Mouse (Mus musculus) mesoderm, embryonic 11.5 days (tissue): ENCODE data around the gene Atp11a.

Experiments
- DNase-seq: peaks from one replicate; pipeline ENCODE4 v3.0.0-alpha.2; 2012; ENCODE audit warnings: low read depth, low spot score

The Atp11a gene

DNA sequence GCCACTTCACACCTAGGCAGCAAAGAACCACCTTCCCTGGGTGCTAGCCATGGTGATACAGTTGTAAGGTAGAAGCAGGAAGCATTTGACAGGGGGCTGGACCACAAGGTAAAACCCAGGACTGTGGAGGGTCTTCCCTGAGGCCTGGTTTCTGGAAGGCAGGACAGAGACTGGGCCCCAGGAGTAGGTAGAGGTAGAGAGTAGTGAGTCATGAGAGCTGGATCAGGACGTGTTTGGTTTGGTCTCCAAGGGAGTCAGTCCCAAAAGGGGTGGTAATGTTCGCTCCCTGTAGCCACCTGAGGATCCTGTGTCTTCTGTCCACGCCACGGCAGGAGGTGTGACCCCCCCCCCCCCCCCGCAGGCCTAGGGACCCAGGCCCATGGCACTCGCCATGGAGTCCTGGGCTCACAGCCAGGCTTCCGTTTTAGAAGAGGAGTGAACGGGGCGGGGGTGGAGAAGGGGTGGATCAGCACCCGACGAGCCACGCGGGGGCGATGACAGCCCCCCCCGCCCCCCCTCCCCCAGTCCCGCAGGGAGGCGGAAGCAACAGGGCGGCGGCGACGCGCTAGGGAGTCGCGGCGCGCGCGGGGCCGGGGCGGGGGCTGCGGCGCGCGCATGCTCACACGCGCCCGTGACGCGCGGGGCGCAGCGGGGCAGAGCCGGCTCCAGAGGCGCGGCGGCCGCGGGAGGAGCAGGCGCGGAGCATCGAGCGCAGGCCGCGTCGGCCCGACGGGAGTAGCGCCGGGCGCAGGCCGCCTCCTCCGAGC is at the start of gene Atp11a:
Gene Atp11a (plus strand): TSS at position 624 of the 767 bp plus-strand sequence.
- peak; percentile 64 for DNase-seq

DNA sequence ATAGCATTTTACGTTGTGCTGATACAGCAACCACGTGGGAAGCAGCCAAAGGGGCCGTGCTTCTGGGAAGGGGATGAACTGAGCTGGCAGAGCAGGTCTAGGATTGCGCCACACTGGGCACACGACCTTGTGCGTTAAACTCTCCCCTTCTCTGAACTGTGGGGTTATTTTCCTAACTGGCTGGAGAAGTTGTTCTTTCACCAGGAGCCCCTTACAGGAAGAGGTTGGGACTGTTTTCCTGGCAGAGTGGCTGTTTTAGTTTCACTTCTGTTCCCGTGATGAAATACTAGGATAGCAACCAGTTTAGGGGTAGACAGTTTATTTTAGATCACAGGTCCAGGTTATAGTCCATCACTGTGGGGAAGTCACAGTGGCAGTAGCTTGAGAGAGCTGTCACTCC is 45.2 kb upstream of the Atp11a start:
- no peak for DNase-seq

DNA sequence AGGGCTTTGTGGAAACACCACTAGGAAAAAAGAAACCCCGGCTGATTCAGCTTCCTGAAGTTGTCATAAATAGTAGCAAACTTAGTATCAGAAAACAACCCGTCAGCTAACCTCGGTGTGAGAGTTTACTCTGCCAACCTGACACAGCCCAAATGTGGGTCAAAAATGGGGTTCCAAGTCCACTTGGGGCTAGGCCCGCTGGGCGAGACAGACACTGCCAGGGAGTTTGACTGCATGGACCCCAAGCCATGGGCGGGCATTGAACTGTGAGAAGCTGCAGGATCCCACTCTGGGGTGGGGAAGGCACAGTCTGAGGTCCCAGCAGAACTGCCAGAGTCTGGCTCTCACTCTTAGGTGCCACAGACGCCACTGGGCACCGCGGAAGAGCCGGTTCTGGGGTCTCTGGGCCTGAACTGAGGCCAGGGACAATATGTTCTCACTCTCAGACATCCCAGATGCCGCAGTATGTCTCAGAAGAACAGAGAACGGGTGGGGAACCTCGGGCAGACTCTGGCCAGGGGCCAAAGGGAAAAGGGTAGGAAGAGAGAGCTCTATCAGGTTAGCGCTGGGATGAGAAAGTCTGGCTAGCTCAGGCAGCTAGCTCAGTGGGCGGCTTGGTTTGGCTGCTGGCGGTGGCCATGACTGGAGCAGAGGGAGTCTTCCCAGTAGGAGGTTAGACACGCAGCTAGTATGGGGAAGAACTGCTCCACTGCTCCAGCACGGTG is 40.8 kb upstream of the Atp11a start:
- no peak for DNase-seq

DNA sequence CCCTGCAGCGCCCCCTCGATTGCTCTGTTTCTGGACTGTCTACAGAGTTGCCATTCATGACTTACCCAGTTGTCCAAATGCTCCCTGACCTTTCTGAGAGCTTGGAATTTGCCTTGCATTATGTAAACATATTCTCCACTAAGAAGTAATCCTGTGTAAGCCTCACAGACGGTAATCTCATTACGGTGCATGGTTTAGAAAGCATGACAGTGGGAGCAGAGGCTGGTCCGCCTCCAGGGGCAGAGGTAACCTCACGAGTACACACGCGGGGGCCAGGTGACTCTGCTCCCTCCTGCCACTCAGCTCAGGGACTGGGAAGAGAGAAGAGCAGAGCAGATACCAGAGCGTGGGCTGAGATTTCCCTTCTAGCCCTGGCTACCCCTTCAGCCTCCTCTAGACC is 37.7 kb upstream of the Atp11a start:
- DNase-seq: no peak

DNA sequence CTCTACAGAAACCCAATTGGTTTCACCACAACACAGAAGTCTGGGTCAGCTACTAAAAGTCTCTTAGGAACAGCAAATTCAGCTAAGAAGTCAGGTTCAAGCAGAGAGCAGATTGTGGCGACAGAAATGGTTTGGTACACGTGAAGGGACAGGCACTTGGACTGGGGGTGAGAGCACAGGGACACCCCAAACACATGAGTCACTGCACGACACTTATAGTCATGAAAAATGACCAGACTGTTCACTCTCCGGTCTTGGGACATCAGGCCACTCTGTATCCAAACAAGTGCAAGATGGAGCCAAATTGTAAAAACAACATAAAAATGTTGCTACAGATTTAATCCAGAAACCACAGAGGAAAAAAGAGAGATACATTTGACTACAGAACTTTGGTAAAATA is 28.2 kb upstream of the Atp11a start:
- DNase-seq: no peak

DNA sequence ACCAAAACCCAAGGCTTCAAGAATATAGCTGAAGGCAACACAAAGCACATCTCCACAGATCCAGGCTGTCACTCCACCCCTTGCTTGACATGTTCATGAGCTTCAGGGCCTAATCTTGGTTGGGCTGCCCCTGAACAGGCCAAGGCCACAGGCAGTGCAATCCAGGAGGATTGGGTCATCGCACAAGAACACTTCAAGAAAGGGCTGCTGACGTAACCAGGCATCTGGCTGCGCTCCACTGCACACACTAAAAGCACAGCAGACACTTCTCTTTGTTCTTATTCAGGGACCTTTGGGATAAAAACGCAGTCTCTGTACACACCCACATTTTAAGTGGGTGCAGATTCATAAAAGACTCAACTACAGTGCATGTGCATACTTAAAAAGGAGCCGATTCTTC is 26.0 kb upstream of the Atp11a start:
- DNase-seq: peak; percentile 25

GRCm38 (mm10) chr8:12732431-12732830 is 24.4 kb upstream of the Atp11a start:
- DNase-seq: peak; percentile 15

- no peak for DNase-seq
Observed at GRCm38 (mm10) chr8:12739113-12739512, 17.7 kb upstream of the Atp11a start.

DNA sequence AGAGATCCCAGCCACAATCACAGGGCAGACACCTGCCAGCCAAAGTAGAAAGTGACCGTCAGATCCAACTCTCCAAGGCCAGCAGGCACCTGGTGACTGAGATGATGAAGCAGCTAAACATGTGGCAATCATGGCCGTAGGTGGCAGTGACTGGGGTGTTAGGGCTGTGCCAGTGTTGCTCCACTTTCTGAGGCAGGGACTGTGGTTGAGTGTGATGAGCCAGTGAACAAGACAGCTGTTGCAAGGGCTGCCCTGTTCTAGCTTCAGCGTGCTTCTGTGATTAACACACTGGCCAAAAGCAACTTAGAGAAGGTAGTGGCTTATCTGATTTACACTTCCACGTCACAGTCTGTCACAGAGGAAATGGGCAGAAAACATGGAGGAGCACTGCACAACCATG is 13.4 kb upstream of the Atp11a start:
- DNase-seq: no peak

- no peak for DNase-seq
Observed at GRCm38 (mm10) chr8:12748183-12748582, 8.6 kb upstream of the Atp11a start.

DNA sequence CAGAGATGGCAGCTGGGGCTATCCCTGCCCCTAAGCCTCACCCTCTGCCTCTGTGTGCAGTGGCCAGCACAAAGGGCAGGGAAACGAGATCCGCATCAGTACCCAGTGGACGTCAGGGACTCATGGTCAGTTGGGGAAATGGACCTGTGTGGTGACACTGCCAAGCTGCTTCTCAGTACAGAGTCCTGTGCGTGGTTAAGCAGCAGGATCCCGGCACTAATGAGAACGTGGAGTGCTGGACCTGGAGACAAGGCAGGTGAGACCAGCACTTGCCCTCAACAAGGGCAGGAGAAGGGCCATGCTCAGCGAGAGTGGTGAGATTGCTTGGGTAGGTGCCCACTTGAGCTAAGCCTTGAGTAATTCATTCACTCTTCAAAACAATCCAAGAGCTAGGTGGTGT is 7.7 kb upstream of the Atp11a start:
- DNase-seq: no peak

DNA sequence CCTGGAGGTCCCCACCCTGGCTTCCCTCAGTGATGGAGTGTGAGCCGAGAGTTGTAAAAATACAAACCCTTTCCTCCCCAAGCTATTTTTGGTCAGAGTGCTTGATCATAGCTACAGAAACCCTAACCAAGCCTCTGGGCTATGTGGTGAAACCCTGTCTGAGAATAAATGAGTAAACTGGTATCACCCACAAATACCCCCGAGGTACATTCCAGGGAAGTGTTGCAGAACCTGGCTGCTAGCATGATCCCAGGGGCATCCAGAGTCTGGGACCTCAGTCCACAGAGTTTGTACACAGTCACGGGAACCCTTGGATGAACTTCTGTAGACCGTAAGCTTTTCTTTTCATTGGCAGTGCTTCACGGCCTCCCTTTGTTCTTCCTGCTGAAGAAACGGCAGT is 3.8 kb upstream of the Atp11a start:
- no peak for DNase-seq

GRCm38 (mm10) chr8:12754115-12754514 is 2.7 kb upstream of the Atp11a start:
- no peak for DNase-seq

GRCm38 (mm10) chr8:12755312-12755711 is 1.5 kb upstream of the Atp11a start:
- DNase-seq: no peak

DNA sequence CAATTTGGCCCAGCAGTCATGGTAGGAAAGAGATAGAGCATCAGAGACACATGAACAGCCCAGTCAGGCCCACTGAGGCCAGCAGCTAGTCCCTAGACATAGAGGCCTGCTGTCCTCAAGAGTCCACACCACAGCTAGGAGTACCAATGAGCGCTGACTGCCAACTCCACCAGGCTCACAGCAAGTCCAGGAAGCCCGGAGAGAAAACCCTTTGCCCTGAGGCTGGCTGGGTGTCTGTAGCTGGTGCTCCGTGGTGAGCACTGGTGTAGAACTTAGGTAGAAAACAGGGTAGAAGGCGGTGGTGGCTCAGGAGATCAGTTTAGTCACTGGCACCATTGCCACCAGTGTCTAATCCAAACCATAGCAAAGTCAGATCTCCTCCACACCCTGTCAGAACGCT is 988 bp upstream of the Atp11a start:
- DNase-seq: no peak

GRCm38 (mm10) chr8:12757231-12757940 is 572 bp downstream of the Atp11a start:
- peak; percentile 37 for DNase-seq

DNA sequence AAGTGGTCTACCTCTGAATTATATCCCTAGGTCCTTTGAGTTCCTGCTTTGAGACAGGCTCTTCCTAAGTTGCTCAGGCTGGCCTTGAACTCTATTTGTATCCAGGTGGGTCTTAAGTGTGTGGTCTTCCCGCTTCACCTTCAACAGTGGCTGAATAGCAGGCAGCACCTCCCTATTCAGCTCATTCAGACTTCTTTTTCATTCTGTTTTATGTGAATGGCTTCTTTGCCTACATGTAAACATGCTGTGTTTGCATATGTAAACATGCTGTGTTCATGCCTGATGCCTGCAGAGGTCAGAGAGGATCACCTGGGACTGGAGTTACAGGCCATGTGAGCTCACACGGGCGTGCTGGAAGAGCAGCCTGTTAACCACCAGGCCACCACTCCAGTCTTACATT is 3.1 kb downstream of the Atp11a start:
- no peak for DNase-seq

- no peak for DNase-seq
Observed at GRCm38 (mm10) chr8:12761873-12762272, 5.1 kb downstream of the Atp11a start.

DNA sequence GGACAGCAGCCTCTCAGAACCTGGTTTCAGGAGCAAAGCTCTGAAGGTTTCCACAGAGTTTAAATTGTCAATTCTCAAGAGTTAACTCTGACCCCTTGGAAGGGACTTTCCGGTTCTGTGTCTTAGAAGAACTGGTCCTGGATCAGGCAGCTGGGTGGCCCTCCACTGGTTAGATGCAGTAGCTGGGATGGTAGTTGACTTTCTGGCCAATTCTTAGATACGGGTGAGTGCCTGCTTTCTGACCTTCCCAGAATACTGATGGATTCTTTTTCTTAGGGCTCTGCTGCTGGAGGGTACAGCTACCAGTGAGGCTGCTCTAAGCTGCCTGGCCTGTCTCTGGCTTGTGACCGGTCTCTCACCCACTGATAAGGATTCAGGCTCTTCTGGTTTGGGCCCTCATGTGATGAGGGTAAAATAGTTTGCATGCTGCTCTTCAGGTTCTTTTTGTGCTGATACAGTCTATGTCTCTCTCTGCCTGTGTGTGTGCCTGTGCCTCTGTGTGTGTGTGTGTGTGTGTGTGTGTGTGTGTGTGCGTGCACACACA is 6.8 kb downstream of the Atp11a start:
- no peak for DNase-seq

DNA sequence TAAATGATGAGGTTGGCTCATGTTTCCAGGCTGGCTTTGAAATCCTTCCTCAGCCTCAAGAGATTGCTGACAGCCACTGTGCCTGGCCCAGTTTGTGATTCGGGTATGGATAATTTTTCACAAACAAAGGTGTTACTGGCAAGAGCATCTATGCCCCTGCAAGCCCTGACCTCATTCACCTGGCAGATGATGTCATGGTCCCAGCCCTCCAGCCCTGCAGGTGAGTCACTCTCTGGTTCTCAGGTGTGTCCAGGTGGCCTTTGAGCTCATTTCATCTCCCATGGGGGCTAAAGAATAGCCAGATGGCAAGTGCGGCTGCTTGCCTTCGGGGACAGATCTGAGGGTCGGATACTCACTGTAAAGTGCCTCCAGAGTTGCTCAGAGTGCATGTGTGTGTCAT is 8.2 kb downstream of the Atp11a start:
- DNase-seq: no peak

- DNase-seq: no peak
Observed at GRCm38 (mm10) chr8:12767176-12767575, 10.4 kb downstream of the Atp11a start.

DNA sequence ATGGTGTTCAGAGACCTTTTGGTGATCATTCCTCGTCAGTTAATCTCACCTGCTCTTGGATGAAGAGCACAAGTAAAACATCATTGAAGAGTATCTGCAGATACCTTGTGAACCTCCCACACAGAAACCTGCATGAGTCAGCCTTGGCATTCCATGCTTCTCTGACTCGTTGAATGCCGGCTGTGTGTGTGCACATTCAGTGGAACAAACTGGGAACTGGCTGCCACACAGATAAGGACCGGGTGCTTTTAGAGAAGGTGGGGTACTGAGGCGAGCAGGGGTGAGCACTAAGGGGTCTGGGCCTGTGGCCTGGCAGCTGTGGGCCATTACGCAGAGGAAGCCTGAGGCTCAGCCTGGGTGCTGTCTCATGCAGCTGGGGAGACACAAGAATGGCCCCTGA is 11.9 kb downstream of the Atp11a start:
- no peak for DNase-seq
